Mouse (Mus musculus) MEL (cell line): ENCODE data around the gene P2rx7. TPM values are rescaled to one million over a fixed set of nuclear protein-coding genes. Genes with fewer than 3 reads are reported as not detected.

Source experiments
- DNase-seq: peaks from one replicate; pipeline ENCODE4 v3.0.0; 2011; ENCODE audit warnings: low read depth, low spot score
- H3K27ac ChIP-seq: 2 replicates; pipeline ENCODE4 v1.5.1; 2012; ENCODE audit warnings: low read depth, mild to moderate bottlenecking, control low read depth, low read length, moderate library complexity; ENCODE audit not compliant: control insufficient read depth
- H3K27me3 ChIP-seq, 2 experiments: fragments of 150-350 bp in 1 of 2; sonication (generic) in 1 of 2; 2 replicates each; pipeline ENCODE4 v1.6.1; 2012; ENCODE audit warnings: low read length in 2 of 2, mild to moderate bottlenecking in 2 of 2, improper control_type of control experiment in 1 of 2, moderate library complexity in 1 of 2; ENCODE audit not compliant: insufficient read depth in 2 of 2, control insufficient read depth in 1 of 2
- H3K36me3 ChIP-seq, 2 experiments: 2 replicates each; pipeline ENCODE4 v1.6.1; 2012 to 2014; ENCODE audit warnings: low read length in 2 of 2, improper control_type of control experiment in 1 of 2, inconsistent platforms in 1 of 2, mild to moderate bottlenecking in 1 of 2; ENCODE audit not compliant: insufficient read depth in 2 of 2, control insufficient read depth in 1 of 2
- H3K4me1 ChIP-seq, 2 experiments: fragments of 150-350 bp in 1 of 2; sonication (generic) in 1 of 2; 2 replicates each; pipeline ENCODE4 v1.6.1; 2012; ENCODE audit warnings: low read length in 2 of 2, improper control_type of control experiment in 1 of 2, mild to moderate bottlenecking in 1 of 2; ENCODE audit not compliant: insufficient read depth in 2 of 2, control insufficient read depth in 1 of 2
- H3K4me3 ChIP-seq, 2 experiments: fragments of 150-350 bp in 1 of 2; sonication (generic) in 1 of 2; 2 replicates each; pipeline ENCODE4 v1.5.1; 2012; ENCODE audit warnings: low read depth in 2 of 2, low read length in 2 of 2, mild to moderate bottlenecking in 2 of 2, moderate library complexity in 2 of 2, control low read depth in 1 of 2, improper control_type of control experiment in 1 of 2; ENCODE audit not compliant: control insufficient read depth in 1 of 2, insufficient read depth in 1 of 2
- H3K79me2 ChIP-seq: 2 replicates; pipeline ENCODE4 v1.6.1; 2012; ENCODE audit warnings: mild to moderate bottlenecking, low read length, moderate library complexity; ENCODE audit not compliant: control insufficient read depth, poor library complexity, insufficient read depth
- H3K9ac ChIP-seq: 2 replicates; pipeline ENCODE4 v1.6.1; 2012; ENCODE audit warnings: low read depth, mild to moderate bottlenecking, control low read depth, low read length, moderate library complexity; ENCODE audit not compliant: control insufficient read depth, poor library complexity, severe bottlenecking
- H3K9me3 ChIP-seq: fragments of 150-350 bp; sonication (generic); replicated peaks from 2 replicates; pipeline ENCODE4 v1.6.1; 2012; ENCODE audit warnings: mild to moderate bottlenecking, low read length, improper control_type of control experiment, moderate library complexity; ENCODE audit not compliant: insufficient read depth
- CHD2 ChIP-seq: IDR thresholded peaks from 2 replicates; pipeline ENCODE4 v1.6.1; 2011; ENCODE audit warnings: low read length, improper control_type of control experiment
- CTCF ChIP-seq, 3 experiments: IDR thresholded peaks in 2 of 3; conservative IDR thresholded peaks in 1 of 3; 2 replicates each; pipeline ENCODE4 v1.5.1; 2011 to 2012; ENCODE audit warnings: low read length in 3 of 3, low read depth in 2 of 3, mild to moderate bottlenecking in 2 of 3, improper control_type of control experiment in 1 of 3, inconsistent platforms in 1 of 3, mixed read lengths in 1 of 3, moderate library complexity in 1 of 3; ENCODE audit not compliant: control insufficient read depth in 1 of 3, insufficient read depth in 1 of 3, poor library complexity in 1 of 3, severe bottlenecking in 1 of 3
- EP300 ChIP-seq, 2 experiments: IDR thresholded peaks; 2 replicates each; pipeline ENCODE4 v1.6.1; 2011; ENCODE audit warnings: improper control_type of control experiment in 2 of 2, low read length in 2 of 2, low read depth in 1 of 2, mild to moderate bottlenecking in 1 of 2
- ETS1 ChIP-seq: IDR thresholded peaks from 2 replicates; pipeline ENCODE4 v1.6.1; 2012; ENCODE audit warnings: low read depth, mild to moderate bottlenecking, inconsistent platforms, low read length, improper control_type of control experiment, moderate library complexity
- GABPA ChIP-seq: IDR thresholded peaks from 2 replicates; pipeline ENCODE4 v1.6.1; 2012; ENCODE audit warnings: low read depth, mild to moderate bottlenecking, inconsistent platforms, low read length, improper control_type of control experiment, moderate library complexity
- GATA1 ChIP-seq: IDR thresholded peaks from 2 replicates; pipeline ENCODE4 v1.6.1; 2011; ENCODE audit warnings: low read depth, low read length, improper control_type of control experiment
- JUND ChIP-seq: IDR thresholded peaks from 2 replicates; pipeline ENCODE4 v1.6.1; 2011; ENCODE audit warnings: low read depth, mild to moderate bottlenecking, improper control_type of control experiment, low read length
- KAT2A ChIP-seq: conservative IDR thresholded peaks from 2 replicates; pipeline ENCODE4 v1.6.1; 2012; ENCODE audit warnings: low read depth, low read length, improper control_type of control experiment, inconsistent platforms
- MAFK ChIP-seq: IDR thresholded peaks from 2 replicates; pipeline ENCODE4 v1.6.1; 2011; ENCODE audit warnings: low read depth, mild to moderate bottlenecking, low read length, improper control_type of control experiment, borderline replicate concordance
- MAZ ChIP-seq: IDR thresholded peaks from 2 replicates; pipeline ENCODE4 v1.6.1; 2012; ENCODE audit warnings: low read depth, mild to moderate bottlenecking, inconsistent platforms, low read length, improper control_type of control experiment
- MYB ChIP-seq: IDR thresholded peaks from 2 replicates; pipeline ENCODE4 v1.6.1; 2011; ENCODE audit warnings: mild to moderate bottlenecking, low read depth, low read length, improper control_type of control experiment
- MYC ChIP-seq: IDR thresholded peaks from 2 replicates; pipeline ENCODE4 v1.6.1; 2011; ENCODE audit warnings: low read depth, mild to moderate bottlenecking, low read length, improper control_type of control experiment, moderate library complexity
- NRF1 ChIP-seq: IDR thresholded peaks from 2 replicates; pipeline ENCODE4 v1.6.1; 2014; ENCODE audit warnings: low read depth, mild to moderate bottlenecking, inconsistent platforms, low read length, improper control_type of control experiment, moderate library complexity; ENCODE audit not compliant: poor library complexity, insufficient read depth, severe bottlenecking
- POLR2AphosphoS2 ChIP-seq: IDR thresholded peaks from 2 replicates; pipeline ENCODE4 v1.6.1; 2011; ENCODE audit warnings: low read length, improper control_type of control experiment
- POLR2AphosphoS5 ChIP-seq: IDR thresholded peaks from 2 replicates; pipeline ENCODE4 v1.6.1; 2012; ENCODE audit warnings: low read depth, borderline replicate concordance, mild to moderate bottlenecking, inconsistent platforms, low read length, moderate library complexity, mixed read lengths
- RCOR1 ChIP-seq: IDR thresholded peaks from 2 replicates; pipeline ENCODE4 v1.6.1; 2012; ENCODE audit warnings: low read depth, mild to moderate bottlenecking, inconsistent platforms, low read length, improper control_type of control experiment
- TCF12 ChIP-seq: IDR thresholded peaks from 2 replicates; pipeline ENCODE4 v1.6.1; 2014; ENCODE audit warnings: low read depth, mild to moderate bottlenecking, inconsistent platforms, low read length, improper control_type of control experiment, moderate library complexity
- UBTF ChIP-seq: IDR thresholded peaks from 2 replicates; pipeline ENCODE4 v1.6.1; 2012; ENCODE audit warnings: low read depth, mild to moderate bottlenecking, inconsistent platforms, low read length, improper control_type of control experiment, moderate library complexity, borderline replicate concordance; ENCODE audit not compliant: insufficient read depth
- USF1 ChIP-seq: IDR thresholded peaks from 2 replicates; pipeline ENCODE4 v1.6.1; 2014; ENCODE audit warnings: low read depth, mild to moderate bottlenecking, inconsistent platforms, low read length, improper control_type of control experiment, moderate library complexity
- ZC3H11A ChIP-seq: IDR thresholded peaks from 2 replicates; pipeline ENCODE4 v1.6.1; 2012; ENCODE audit warnings: low read depth, mild to moderate bottlenecking, inconsistent platforms, low read length, improper control_type of control experiment
- ZKSCAN1 ChIP-seq: IDR thresholded peaks from 2 replicates; pipeline ENCODE4 v1.6.1; 2012; ENCODE audit warnings: low read depth, mild to moderate bottlenecking, inconsistent platforms, low read length, improper control_type of control experiment, moderate library complexity
- polyA plus RNA-seq, 2 experiments: library from polyadenylated mRNA; stranded (reverse) in 1 of 2; unstranded in 1 of 2; fragments of >175 nt in 1 of 2; fragments of >200 nt in 1 of 2; gene quantifications; 2 replicates each; pipeline versions ENCODE4 v1.2.1 to v1.2.4; 2012; ENCODE audit warnings: low replicate concordance in 2 of 2, low read depth in 1 of 2; ENCODE audit not compliant: insufficient read length in 2 of 2, insufficient read depth in 1 of 2, missing spikeins in 1 of 2
- total RNA-seq: library from RNA; depleted of rRNA; stranded (reverse); fragments of 300-350 nt; gene quantifications from 2 replicates; pipeline ENCODE4 v1.2.3, GENCODE M21; 2012

The P2rx7 gene
- total and polyA plus RNA-seq, 3 experiments: 29.3 to 254 (median 40.8) TPM

GRCm38 (mm10) chr5:122700837-122701212, 57.1 kb downstream of the P2rx7 start (continued):
- no peak for TF ChIP-seq UBTF
- TF ChIP-seq EP300 (IDR thresholded peaks at IDR 0.05; ENCODE audit: low read depth in 1 of 2, low read length in 2 of 2): peak; percentile 90 to 93
- peak; percentile 30; the same call in 1 of the 2 replicates for TF ChIP-seq MAFK
- no peak for TF ChIP-seq JUND
- TF ChIP-seq CTCF (IDR thresholded peaks at IDR 0.05 in 2 of 3, conservative IDR thresholded peaks at IDR 0.05 in 1 of 3; ENCODE audit: control insufficient read depth in 1 of 3, insufficient read depth in 1 of 3, low read depth in 2 of 3, low read length in 3 of 3, poor library complexity in 1 of 3, severe bottlenecking in 1 of 3): no peak
- no peak for TF ChIP-seq GABPA
- peak; percentile 95 for TF ChIP-seq ETS1
- TF ChIP-seq RCOR1: peak; percentile 79
- no peak for TF ChIP-seq ZKSCAN1
- TF ChIP-seq USF1: 0 out of 2 replicates have a peak, but pooled peaks have one; percentile 45
- no peak for TF ChIP-seq ZC3H11A
- TF ChIP-seq CHD2: peak; percentile 62; the same call in 1 of the 2 replicates
- TF ChIP-seq NRF1: no peak

DNA sequence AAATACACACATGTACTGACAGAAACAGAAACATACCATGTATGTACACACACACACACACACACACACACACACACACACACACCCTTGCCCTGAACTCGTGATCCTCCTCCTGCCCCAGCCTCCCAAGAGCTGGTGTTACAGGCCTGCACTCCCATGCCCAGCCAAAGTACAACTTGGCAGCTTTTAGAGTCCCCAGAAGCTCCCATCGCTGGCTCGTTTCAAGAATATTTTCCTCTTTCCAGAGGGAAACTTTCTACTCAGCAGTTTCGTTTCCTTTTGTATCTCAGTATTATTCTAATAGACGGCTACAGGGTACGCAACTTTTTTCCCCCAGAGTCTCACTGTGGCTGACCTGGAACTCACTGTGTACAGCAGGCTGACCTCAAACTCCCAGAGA, 58.4 kb downstream of the P2rx7 start:
- Histone ChIP-seq H3K9ac (no peak overlapping the region), H3K9me3 (no peaks in the 10 kb centered on the region), H3K4me1 (peaks cover 43 to 64% of the 10 kb centered on the region in 2 experiments), H3K27ac (no peak overlapping the region), H3K36me3 (peaks cover 0 to 65% of the 10 kb centered on the region in 2 experiments; a peak in 2 of 4 replicates), H3K27me3 (no peaks in the 10 kb centered on the region), H3K4me3 (no peak overlapping the region), H3K79me2 (no peaks in the 10 kb centered on the region; the same call in 1 of the 2 replicates)
- TF ChIP-seq POLR2AphosphoS5: no peak
- TF ChIP-seq MYB: no peak
- no peak for TF ChIP-seq KAT2A
- TF ChIP-seq MYC: no peak
- no peak for TF ChIP-seq POLR2AphosphoS2
- TF ChIP-seq CTCF (IDR thresholded peaks at IDR 0.05 in 2 of 3, conservative IDR thresholded peaks at IDR 0.05 in 1 of 3; ENCODE audit: control insufficient read depth in 1 of 3, insufficient read depth in 1 of 3, low read depth in 2 of 3, low read length in 3 of 3, poor library complexity in 1 of 3, severe bottlenecking in 1 of 3): no peak
- TF ChIP-seq GATA1: no peak
- TF ChIP-seq ZKSCAN1: no peak
- no peak for TF ChIP-seq MAZ
- no peak for TF ChIP-seq UBTF
- TF ChIP-seq ETS1: no peak
- no peak for TF ChIP-seq TCF12
- TF ChIP-seq MAFK: no peak
- TF ChIP-seq ZC3H11A: no peak
- DNase-seq: no peak
